Mouse (Mus musculus) left cerebral cortex, adult 2 months (tissue): ENCODE results near the gene Hdac9. TPM values are rescaled to one million over a fixed set of nuclear protein-coding genes. Genes with fewer than 3 reads are reported as not detected.
A peak's percentile ranks its signal among the peaks of the same experiment; 100 is the strongest.

Source experiments
- DNase-seq, 2 experiments: peaks; one replicate each; pipeline ENCODE4 v3.0.0; 2021 to 2022; ENCODE audit warnings: low spot score in 2 of 2, mixed read lengths in 1 of 2; ENCODE audit errors: extremely low spot score in 1 of 2
- H3K27ac ChIP-seq: fragments of 200-600 bp; 2 replicates; pipeline ENCODE4 v1.8.1; 2022
- H3K4me3 ChIP-seq: fragments of 200-600 bp; 2 replicates; pipeline ENCODE4 v1.8.1; 2022
- CTCF ChIP-seq: fragments of 200-600 bp; IDR thresholded peaks from 2 replicates; pipeline ENCODE4 v1.8.1; 2022; ENCODE audit warnings: antibody characterized with exemption, mild to moderate bottlenecking, moderate library complexity
- intact Hi-C: fragments of 180-260 bp; cut with DNase I; formaldehyde crosslinking; loops from one replicate; pipeline ENCODE4 v1.15.1; 2025
- total RNA-seq, 2 experiments: library from RNA; stranded (reverse); gene quantifications; 2 replicates each; pipeline ENCODE4 v1.2.3; 2021

Gene Hdac9
- total RNA-seq, 2 experiments from 2014 or later: 58.1 to 59.7 TPM

- no peak for TF ChIP-seq CTCF
- Histone ChIP-seq H3K4me3 (no peak overlapping the region), H3K27ac (no peak overlapping the region)
- DNase-seq: no peak
- intact Hi-C loops: no loop called here
Observed at GRCm38 (mm10) chr12:34379681-34380080, 537.2 kb downstream of the Hdac9 start.

GRCm38 (mm10) chr12:34378637-34379036, 538.3 kb downstream of the Hdac9 start:
- no peak for DNase-seq
- Histone ChIP-seq H3K4me3 (no peak overlapping the region), H3K27ac (no peak overlapping the region)
- TF ChIP-seq CTCF: no peak
- intact Hi-C loops: no loop called here

- Histone ChIP-seq H3K27ac (no peak overlapping the region), H3K4me3 (no peak overlapping the region)
- TF ChIP-seq CTCF: no peak
- intact Hi-C loops: no loop called here
- DNase-seq: no peak
Observed at GRCm38 (mm10) chr12:34351906-34352305, 565.0 kb downstream of the Hdac9 start.

GRCm38 (mm10) chr12:34347529-34347928, 569.4 kb downstream of the Hdac9 start:
- H3K4me3 ChIP-seq: no peak overlapping the region
- no peak for TF ChIP-seq CTCF
- no peak for DNase-seq
- intact Hi-C loops: no loop called here
- H3K27ac ChIP-seq: no peak overlapping the region

GRCm38 (mm10) chr12:34342761-34343160, 574.1 kb downstream of the Hdac9 start:
- no peak for DNase-seq
- Histone ChIP-seq H3K4me3 (no peak overlapping the region), H3K27ac (no peak overlapping the region)
- intact Hi-C loops: no loop called here
- no peak for TF ChIP-seq CTCF

- intact Hi-C loops: no loop called here
- no peak overlapping the region for H3K27ac ChIP-seq
- TF ChIP-seq CTCF: no peak
- DNase-seq: no peak
- no peak overlapping the region for H3K4me3 ChIP-seq
Observed at GRCm38 (mm10) chr12:34338886-34339285, 578.0 kb downstream of the Hdac9 start.

- TF ChIP-seq CTCF: peak; percentile 23
- Histone ChIP-seq H3K4me3 (no peak overlapping the region), H3K27ac (no peak overlapping the region)
- DNase-seq: no peak
- intact Hi-C loops: loop anchor here (2.0 kb wide), 1 partner anchor 322 kb away; no protein-coding TSS in a partner anchor
Observed at GRCm38 (mm10) chr12:34334455-34335084, 582.3 kb downstream of the Hdac9 start.

- intact Hi-C loops: no loop called here
Observed at GRCm38 (mm10) chr12:34332884-34333283, 584.0 kb downstream of the Hdac9 start.

GRCm38 (mm10) chr12:34327111-34327510, 589.8 kb downstream of the Hdac9 start:
- no peak overlapping the region for H3K4me3 ChIP-seq
- H3K27ac ChIP-seq: no peak overlapping the region
- no peak for DNase-seq
- TF ChIP-seq CTCF: no peak
- intact Hi-C loops: no loop called here

More at GRCm38 (mm10) chr12:34332884-34333283, 584.0 kb downstream of the Hdac9 start:
- no peak for TF ChIP-seq CTCF
- no peak for DNase-seq
- Histone ChIP-seq H3K4me3 (no peak overlapping the region), H3K27ac (no peak overlapping the region)

- DNase-seq: no peak
- TF ChIP-seq CTCF: no peak
- H3K4me3 ChIP-seq: no peak overlapping the region
- intact Hi-C loops: no loop called here
- H3K27ac ChIP-seq: no peak overlapping the region
Observed at GRCm38 (mm10) chr12:34312113-34312719, 604.7 kb downstream of the Hdac9 start.

GRCm38 (mm10) chr12:34305453-34305852, 611.4 kb downstream of the Hdac9 start:
- intact Hi-C loops: no loop called here
- no peak for DNase-seq
- no peak overlapping the region for H3K27ac ChIP-seq
- no peak overlapping the region for H3K4me3 ChIP-seq
- TF ChIP-seq CTCF: no peak

- Histone ChIP-seq H3K4me3 (no peak overlapping the region), H3K27ac (no peak overlapping the region)
- no peak for DNase-seq
- TF ChIP-seq CTCF: no peak
- intact Hi-C loops: no loop called here
Observed at GRCm38 (mm10) chr12:34292346-34292745, 624.5 kb downstream of the Hdac9 start.

GRCm38 (mm10) chr12:34287218-34287617, 629.7 kb downstream of the Hdac9 start:
- intact Hi-C loops: no loop called here
- no peak overlapping the region for H3K27ac ChIP-seq
- H3K4me3 ChIP-seq: no peak overlapping the region
- TF ChIP-seq CTCF: no peak
- no peak for DNase-seq
